Mouse (Mus musculus) stomach, adult 2 months (tissue): Measurements from ENCODE around the gene Tra2a. TPM values are rescaled to one million over a fixed set of nuclear protein-coding genes. Genes with fewer than 3 reads are reported as not detected.

ENCODE experiments used
- polyA plus RNA-seq: library from polyadenylated mRNA; depleted of rRNA; stranded (reverse); fragments of >200 nt; gene quantifications from 2 replicates; pipeline ENCODE4 v1.2.3, GENCODE M21; 2012; rRNA removed

The Tra2a gene
- polyA plus RNA-seq: 5.1 and 6.9 TPM in 2 replicates

DNA sequence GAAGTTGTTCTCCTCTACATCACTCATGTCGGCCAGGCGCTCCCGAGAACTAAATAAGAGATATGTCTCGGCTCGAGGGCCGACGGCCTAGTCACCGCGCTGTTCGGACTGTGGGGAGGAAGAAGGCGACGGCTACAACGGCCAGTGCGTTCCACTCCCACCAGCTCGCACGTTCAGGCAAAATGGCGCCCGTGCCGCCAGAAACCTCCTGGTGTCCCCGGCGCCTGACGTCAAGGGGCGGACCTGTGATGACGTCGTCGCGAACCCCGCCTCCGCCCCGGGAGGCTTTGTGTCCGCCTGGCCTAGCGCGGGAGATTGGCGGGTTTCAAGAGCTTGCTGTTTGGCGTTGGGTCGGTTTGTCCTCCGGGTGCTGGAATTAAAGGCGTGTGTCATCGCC is at the start of gene Tra2a:
TSS of gene Tra2a (minus strand) at position 187 of the 397 bp plus-strand sequence.

DNA sequence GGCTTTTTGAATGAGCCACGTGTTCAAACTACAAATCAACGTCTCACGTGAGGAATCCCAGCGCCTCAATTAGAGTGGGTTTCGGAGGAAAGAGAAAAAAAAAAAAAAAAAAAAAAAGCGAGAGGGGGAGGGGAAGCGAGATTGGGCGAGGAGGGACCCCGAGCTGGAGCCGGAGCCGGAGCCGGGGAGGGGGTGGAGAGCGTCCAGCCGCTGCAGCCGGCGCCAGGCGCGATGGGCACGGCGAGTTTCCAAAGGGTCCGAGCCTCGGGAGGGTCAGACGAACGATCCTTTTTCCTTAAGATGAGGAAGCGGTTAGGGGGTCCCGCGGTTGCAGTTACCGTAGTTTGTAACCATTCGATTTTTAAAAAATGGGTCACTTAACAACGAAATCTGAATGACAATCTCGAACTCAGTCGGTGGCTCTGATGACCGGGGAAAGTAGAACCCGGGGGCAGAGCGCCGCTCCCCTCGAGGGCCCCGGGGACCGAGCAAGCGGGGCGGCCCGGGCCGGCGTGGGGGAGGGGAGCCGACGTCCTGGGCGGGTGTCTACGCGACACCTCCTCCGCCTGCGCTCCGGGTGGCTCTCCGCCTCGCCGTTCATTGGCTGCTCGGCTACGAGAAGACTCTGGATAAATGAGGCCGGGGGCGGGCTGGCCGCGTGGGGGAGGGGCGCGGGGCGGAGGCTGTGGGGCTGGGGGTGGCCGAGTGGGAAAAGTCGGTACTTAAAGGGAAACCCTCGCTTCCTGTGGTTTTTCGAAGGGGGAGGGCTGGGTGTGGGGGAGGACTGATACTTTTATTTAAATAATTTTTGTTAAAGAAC is 48.7 kb downstream of the Tra2a start, which contains the start of gene Igf2bp3:
TSS of gene Igf2bp3 (minus strand) at position 30 of the 820 bp plus-strand sequence.

Other genes with a start within 250 kb of the Tra2a start
- 6.2 and 15.1 TPM in 2 replicates for gene Gpnmb, start 227.5 kb downstream of the Tra2a start, polyA plus RNA-seq
- gene Malsu1, start 190.2 kb downstream of the Tra2a start, polyA plus RNA-seq: 9.5 and 13.3 TPM in 2 replicates
- not detected in 2 replicates for gene Igf2bp3, start 49.1 kb downstream of the Tra2a start, polyA plus RNA-seq
- 0.57 and 0.70 TPM in 2 replicates for gene Ccdc126, start 55.2 kb upstream of the Tra2a start, polyA plus RNA-seq
- 1.7 and 3.7 TPM in 2 replicates for gene Fam221a, start 103.7 kb upstream of the Tra2a start, polyA plus RNA-seq
- gene Stk31, start 131.6 kb upstream of the Tra2a start, polyA plus RNA-seq: not detected in 2 replicates